Mouse (Mus musculus): ENCODE data around the gene Hk3.

DNA sequence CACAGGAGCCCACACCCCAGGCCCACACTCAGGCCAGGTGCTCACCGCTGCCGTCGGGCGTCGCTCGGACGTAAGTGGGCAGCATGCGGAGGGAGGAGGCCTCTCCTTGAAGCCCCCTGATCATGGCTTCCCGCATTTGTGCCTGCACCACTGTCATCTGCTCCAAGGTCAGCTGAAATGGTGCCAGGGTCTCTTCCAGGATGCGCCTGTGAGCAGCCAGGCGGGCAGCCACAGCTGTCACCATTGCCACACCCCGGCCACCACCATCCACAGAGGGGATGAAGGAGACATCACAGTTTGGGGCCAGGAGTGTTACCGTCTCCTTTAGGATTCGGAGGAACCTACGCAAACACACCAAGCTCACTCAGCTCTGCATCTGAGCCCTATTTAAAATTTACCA, 10.1 kb downstream of the Hk3 start:
- TF ChIP-seq CTCF (IDR thresholded peaks at IDR 0.05; ENCODE audit: borderline replicate concordance, insufficient read depth, low read depth, low read length) (no peak), POLR2A (IDR thresholded peaks at IDR 0.05; ENCODE audit: borderline replicate concordance, insufficient read depth, low read length) (no peak)
